Mouse (Mus musculus): ENCODE results near the gene Kat2b.

- TF ChIP-seq CTCF (IDR thresholded peaks at IDR 0.05; ENCODE audit: low read depth, low read length) = no peak
- TF ChIP-seq POLR2A (IDR thresholded peaks at IDR 0.05; ENCODE audit: borderline replicate concordance, low read depth, low read length) = no peak
Measured at GRCm38 (mm10) chr17:53620611-53621010, 54.0 kb downstream of the Kat2b start.

Measured in bone marrow macrophage, adult 2 months (primary cell).